Mouse (Mus musculus): ENCODE measurements around the gene Dnajc11. TPM values are rescaled to one million over a fixed set of nuclear protein-coding genes. Genes with fewer than 3 reads are reported as not detected.
A peak's percentile ranks its signal among the peaks of the same experiment; 100 is the strongest.

Dnajc11 gene
- total RNA-seq, 2 experiments from 2014 or later: 52.8 to 70.8 TPM

- TF ChIP-seq CTCF (IDR thresholded peaks at IDR 0.05): no peak
- no peak for DNase-seq
- no peak overlapping the region for H3K4me3 ChIP-seq
- intact Hi-C loops (cut with DNase I): no loop called here
- H3K27ac ChIP-seq: no peak overlapping the region
Measured at GRCm38 (mm10) chr4:151946211-151946610, 12.7 kb downstream of the Dnajc11 start.

- no peak for DNase-seq
- no peak overlapping the region for H3K4me3 ChIP-seq
- H3K27ac ChIP-seq: no peak overlapping the region
- intact Hi-C loops (cut with DNase I): no loop called here
- no peak for TF ChIP-seq CTCF (IDR thresholded peaks at IDR 0.05)
Measured at GRCm38 (mm10) chr4:151948497-151949471, 15.3 kb downstream of the Dnajc11 start.

DNA sequence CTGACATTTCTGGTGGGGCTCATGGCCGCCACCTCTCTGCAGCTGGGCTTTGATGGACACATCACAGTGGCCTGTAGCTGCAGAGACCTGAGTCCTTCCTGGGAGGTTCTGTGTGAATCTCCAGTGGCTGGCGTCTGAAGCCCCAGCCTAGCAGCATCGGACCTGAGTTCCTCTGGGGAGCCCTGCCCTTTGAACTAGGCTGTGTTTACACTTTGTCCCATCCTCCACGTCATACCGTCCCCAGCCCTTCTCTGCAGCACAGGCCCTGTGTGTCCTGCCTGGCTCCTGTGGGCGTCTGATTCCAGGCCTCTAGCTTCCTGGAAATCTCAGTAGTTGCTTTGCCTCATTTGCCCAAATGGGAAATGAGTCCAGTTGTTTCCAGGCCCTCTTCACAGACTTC lies 19.7 kb downstream of the Dnajc11 start:
- intact Hi-C loops (cut with DNase I): no loop called here

DNA sequence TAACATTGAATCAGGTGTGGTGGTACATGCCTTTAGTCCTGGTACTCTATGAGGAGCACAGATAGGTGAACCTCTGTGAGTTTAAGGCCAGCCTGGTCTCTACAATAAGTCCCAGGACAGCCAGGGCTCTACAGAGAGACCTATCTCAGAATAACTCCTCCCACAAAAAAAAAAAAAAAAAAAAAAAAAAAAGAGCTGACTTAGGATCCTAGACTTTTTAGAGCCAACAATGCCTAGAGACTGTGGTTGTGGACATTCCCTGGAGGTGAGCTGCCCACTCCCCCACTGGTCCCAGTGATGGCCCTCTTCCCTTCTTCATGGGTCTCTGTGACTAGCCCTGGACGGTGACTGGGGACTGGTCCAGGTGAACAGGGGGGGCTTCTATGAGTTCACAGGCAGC lies 22.3 kb downstream of the Dnajc11 start:
- H3K4me3 ChIP-seq: no peak overlapping the region
- intact Hi-C loops (cut with DNase I): no loop called here
- no peak for TF ChIP-seq CTCF (IDR thresholded peaks at IDR 0.05)
- DNase-seq: no peak
- H3K27ac ChIP-seq: no peak overlapping the region

More for the DNA sequence above, 19.7 kb downstream of the Dnajc11 start:
- no peak for TF ChIP-seq CTCF (IDR thresholded peaks at IDR 0.05)
- Histone ChIP-seq H3K27ac (no peak overlapping the region), H3K4me3 (no peak overlapping the region)
- peak; percentile 7 for DNase-seq

- DNase-seq: peak; percentile 5
- Histone ChIP-seq H3K27ac (no peak overlapping the region), H3K4me3 (no peak overlapping the region)
- TF ChIP-seq CTCF (IDR thresholded peaks at IDR 0.05): no peak
- intact Hi-C loops (cut with DNase I): no loop called here
Measured at GRCm38 (mm10) chr4:151957584-151958315, 24.3 kb downstream of the Dnajc11 start.

GRCm38 (mm10) chr4:151959849-151960512 lies 26.5 kb downstream of the Dnajc11 start:
- TF ChIP-seq CTCF (IDR thresholded peaks at IDR 0.05): no peak

DNA sequence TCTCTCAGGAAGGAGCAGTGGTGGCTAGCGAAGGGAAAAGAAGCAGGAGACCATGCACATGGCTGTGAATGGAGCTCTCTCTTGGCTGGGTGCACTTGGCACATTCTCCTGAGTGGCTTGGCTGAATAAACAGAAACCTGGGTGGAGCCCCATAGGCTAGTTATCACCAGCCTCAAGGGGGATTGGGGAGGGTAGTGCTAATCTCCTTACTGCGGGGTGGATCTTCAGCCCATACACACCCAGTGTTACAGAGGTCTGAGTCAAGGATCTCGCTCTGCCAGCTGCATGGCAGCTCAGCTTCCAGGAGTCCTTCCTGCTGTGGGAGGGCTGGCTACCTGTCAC lies 27.0 kb downstream of the Dnajc11 start:
- DNase-seq: peak; percentile 15
- intact Hi-C loops (cut with DNase I): no loop called here
- no peak for TF ChIP-seq CTCF (IDR thresholded peaks at IDR 0.05)
- Histone ChIP-seq H3K4me3 (no peak overlapping the region), H3K27ac (no peak overlapping the region)

More at GRCm38 (mm10) chr4:151959849-151960512, 26.5 kb downstream of the Dnajc11 start:
- Histone ChIP-seq H3K27ac (no peak overlapping the region), H3K4me3 (no peak overlapping the region)
- intact Hi-C loops (cut with DNase I): no loop called here
- peak; percentile 7 for DNase-seq

- intact Hi-C loops (cut with DNase I): no loop called here
- DNase-seq: peak; percentile 19
- 0 out of 2 replicates have a peak overlapping the region, but pooled peaks have one; percentile 9 for H3K27ac ChIP-seq
- no peak overlapping the region for H3K4me3 ChIP-seq
- no peak for TF ChIP-seq CTCF (IDR thresholded peaks at IDR 0.05)
Measured at GRCm38 (mm10) chr4:151962817-151963216, 29.3 kb downstream of the Dnajc11 start.

DNA sequence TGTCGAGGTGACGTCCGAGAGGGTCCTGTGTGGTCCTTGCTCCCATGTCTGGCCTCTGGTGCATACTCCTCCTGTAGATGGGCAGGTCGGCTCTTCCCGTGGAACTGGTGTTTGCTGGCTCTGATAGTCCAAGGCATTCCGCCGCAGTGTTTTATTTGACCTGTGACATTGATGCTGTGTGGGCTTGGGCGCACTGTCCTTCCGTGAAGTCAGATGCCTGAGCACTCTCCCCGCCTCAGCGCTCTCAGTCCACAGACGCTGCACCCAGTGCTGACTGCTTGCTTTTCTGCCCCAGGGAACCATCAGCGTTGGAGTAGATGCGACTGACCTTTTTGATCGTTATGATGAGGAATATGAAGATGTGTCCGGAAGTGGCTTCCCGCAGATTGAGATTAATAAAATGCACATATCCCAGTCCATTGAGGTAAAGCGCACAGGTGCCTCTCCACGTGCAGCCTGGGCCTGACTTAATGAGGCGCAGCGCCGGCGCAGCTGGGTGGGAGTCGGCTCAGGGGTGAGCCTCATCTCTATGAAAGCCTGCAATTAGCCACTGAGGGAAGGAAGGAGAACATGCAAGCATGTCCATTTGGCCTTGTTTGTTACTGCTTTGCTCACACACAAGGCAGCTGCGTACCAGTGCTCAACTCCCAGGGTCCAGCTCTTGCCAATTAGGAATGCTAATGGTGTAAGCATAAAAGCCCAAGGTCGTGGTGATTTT lies 34.9 kb downstream of the Dnajc11 start:
- DNase-seq: peak; percentile 14
- Histone ChIP-seq H3K4me3 (no peak overlapping the region), H3K27ac (no peak overlapping the region)
- TF ChIP-seq CTCF (IDR thresholded peaks at IDR 0.05): no peak
- intact Hi-C loops (cut with DNase I): no loop called here

DNA sequence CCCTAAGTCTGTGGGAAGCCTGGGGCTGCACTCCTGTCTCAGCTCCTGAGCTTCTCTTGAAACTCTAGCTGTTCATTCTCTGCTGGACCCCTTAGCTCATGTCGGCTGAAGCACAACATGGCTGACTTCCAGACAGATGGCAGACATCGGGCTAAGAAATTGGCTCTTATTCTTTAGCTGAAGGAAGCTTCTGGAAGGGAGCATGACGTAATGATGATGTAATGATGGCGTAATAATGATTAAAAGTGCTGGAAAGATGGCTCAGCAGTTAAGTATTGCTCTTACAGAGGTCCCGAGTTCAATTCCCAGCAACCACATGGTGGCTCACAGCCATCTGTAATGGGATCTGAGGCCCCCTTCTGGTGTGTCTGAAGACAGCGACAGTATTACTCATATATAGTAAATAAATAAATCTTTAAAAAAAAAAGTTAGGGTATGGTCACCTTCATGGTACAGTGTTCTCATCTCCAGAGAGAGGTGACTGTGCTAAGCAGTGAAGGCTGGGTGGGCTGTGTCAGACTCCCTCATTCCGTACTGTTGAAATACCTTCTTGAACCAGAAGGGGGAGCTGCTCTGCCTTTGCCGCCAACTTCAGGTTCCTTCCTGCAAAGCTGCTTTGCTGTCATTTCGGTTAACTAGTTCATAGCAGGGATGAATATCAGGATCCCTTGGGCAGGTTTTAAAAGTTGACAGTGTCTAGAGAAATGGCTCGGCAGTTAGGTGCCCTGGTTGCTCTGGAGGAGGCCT lies 38.9 kb downstream of the Dnajc11 start:
- intact Hi-C loops (cut with DNase I): no loop called here
- no peak for DNase-seq
- TF ChIP-seq CTCF (IDR thresholded peaks at IDR 0.05): peak; percentile 73
- Histone ChIP-seq H3K4me3 (no peak overlapping the region), H3K27ac (no peak overlapping the region)

GRCm38 (mm10) chr4:151975441-151975840 lies 42.0 kb downstream of the Dnajc11 start:
- TF ChIP-seq CTCF (IDR thresholded peaks at IDR 0.05): peak; percentile 63
- intact Hi-C loops (cut with DNase I): no loop called here
- Histone ChIP-seq H3K27ac (no peak overlapping the region), H3K4me3 (no peak overlapping the region)
- DNase-seq: no peak

Data from gastrocnemius, adult 2 months (tissue).